Mouse (Mus musculus) midbrain, embryonic 10.5 days (tissue): Measurements from ENCODE around the gene Zfp518b. TPM values are rescaled to one million over a fixed set of nuclear protein-coding genes. Genes with fewer than 3 reads are reported as not detected.

Experiments
- DNase-seq: peaks from one replicate; pipeline ENCODE4 v3.0.0-alpha.2; 2017; ENCODE audit warnings: low spot score
- H3K27ac ChIP-seq: fragments of 300-500 bp; sonication (generic); replicated peaks from 2 replicates; pipeline ENCODE4 v1.5.1; 2016; ENCODE audit warnings: mild to moderate bottlenecking
- H3K27me3 ChIP-seq: fragments of 300-500 bp; sonication (generic); 2 replicates; pipeline ENCODE4 v1.6.1; 2016; ENCODE audit warnings: low read depth, mild to moderate bottlenecking; ENCODE audit not compliant: poor library complexity, severe bottlenecking
- H3K36me3 ChIP-seq: fragments of 300-500 bp; sonication (generic); 2 replicates; pipeline ENCODE4 v1.6.1; 2016; ENCODE audit warnings: mild to moderate bottlenecking, moderate library complexity
- H3K4me1 ChIP-seq: fragments of 300-500 bp; sonication (generic); 2 replicates; pipeline ENCODE4 v1.6.1; 2016
- H3K4me3 ChIP-seq: fragments of 300-500 bp; sonication (generic); 2 replicates; pipeline ENCODE4 v1.5.1; 2016; ENCODE audit warnings: mild to moderate bottlenecking, moderate library complexity
- H3K9me3 ChIP-seq: fragments of 300-500 bp; sonication (generic); replicated peaks from 2 replicates; pipeline ENCODE4 v1.6.1; 2016; ENCODE audit warnings: mild to moderate bottlenecking
- WGBS: fragments of 180-500 bp; shearing (Covaris S2); methylation state at CpG from one replicate; pipeline ENCODE4 v1.1.7; 2016; 5-methylcytosine and 5-hydroxymethylcytosine counted together
- polyA plus RNA-seq: library from polyadenylated mRNA; unstranded; fragments of >200 nt; fragmentation: Nextera tagmentation; extraction: Ambion mirVana; gene quantifications from 2 replicates; pipeline ENCODE4 v1.2.1, GENCODE M21; 2016

Zfp518b gene
- polyA plus RNA-seq, result 34.9 and 37.9 TPM in 2 replicates

DNA sequence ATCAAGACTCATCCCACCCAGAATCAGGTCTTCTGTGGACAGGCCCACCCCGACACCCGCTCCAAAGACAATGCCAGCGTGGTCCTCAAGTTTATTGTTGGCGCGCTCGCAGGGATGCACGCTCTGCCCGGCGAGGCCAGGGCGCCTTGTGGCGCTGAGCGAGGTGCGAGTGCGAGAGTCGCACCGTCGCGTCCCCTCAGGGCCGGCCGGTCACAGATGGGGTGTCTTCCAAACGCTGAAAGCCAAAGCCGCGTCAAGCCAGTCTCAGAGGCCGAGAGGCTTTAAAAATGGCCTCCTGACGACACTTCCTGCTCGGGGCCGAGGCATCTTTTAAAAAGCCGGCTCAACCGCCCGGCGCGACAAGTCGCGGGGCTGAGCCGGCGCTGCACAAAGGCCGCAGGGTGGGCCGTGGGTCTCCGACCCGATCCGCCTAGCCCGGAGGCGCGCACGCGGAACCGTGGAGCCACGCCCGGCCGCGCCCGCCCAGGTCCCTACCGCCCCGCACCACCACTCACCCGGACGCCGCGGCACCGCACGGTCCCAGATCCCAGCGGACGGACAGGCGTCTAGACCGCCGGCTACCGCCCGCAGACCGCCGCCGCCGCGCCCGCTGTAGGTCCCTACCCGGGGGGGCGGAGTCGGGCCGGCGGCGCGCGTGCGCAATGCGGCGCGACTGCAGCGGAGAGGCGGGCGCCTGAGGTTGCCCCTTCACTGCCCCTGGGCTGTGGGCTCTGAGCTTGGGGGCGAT is at the start of gene Zfp518b:
TSS of gene Zfp518b (minus strand) at position 663 of the 748 bp plus-strand sequence.
- Histone ChIP-seq H3K27ac (peak within 1 kb of the TSS; percentile 98), H3K27me3 (no peaks in the 10 kb centered on the region; the same call in 1 of the 2 replicates), H3K4me1 (peaks cover 22% of the 10 kb centered on the region), H3K4me3 (peak within 1 kb of the TSS; percentile 81), H3K36me3 (peaks cover 41% of the 10 kb centered on the region), H3K9me3 (peaks cover 3% of the 10 kb centered on the region; the same call in 1 of the 2 replicates)
- WGBS, result under 1% methylated on average over 87 of the region's 89 CpGs
- DNase-seq, result peak; percentile 85

DNA sequence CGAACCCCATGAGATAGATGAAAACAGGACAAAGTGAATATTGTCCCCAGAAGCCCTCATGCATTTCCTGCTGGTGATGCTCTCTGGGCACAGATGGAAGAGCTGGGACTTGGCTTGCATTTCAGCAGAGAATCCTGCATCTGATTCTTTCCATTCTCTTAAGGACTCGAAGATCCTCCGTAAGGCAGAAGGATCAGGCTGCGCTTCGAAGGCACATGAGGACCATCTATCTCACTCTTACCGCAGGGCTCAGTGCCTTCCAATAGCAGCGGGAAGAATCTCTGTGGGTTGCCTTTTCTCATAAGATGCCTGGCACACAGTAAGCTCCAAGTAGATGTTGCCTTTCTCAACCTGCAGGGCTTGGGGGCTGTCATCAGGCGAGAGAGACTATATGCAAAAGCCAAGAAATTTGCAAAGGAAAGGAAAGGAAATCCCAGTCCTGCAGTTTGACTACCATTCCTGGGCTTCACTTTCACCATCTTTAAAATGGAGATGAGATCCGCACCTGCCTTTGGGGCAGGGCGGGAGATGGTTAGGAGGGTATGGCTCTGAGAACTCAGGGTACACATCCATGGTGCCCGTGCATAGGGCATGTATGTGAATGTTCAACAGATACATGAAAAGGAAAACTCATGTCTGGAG is 24.4 kb upstream of the Zfp518b start:
- no peak for DNase-seq
- 70% methylated on average over 11 of the region's 11 CpGs for WGBS
- no peak overlapping the region for H3K27ac ChIP-seq
- no peak overlapping the region for H3K4me3 ChIP-seq
- H3K27me3 ChIP-seq, result no peaks in the 10 kb centered on the region
- no peaks in the 10 kb centered on the region for H3K9me3 ChIP-seq
- H3K4me1 ChIP-seq, result no peaks in the 10 kb centered on the region
- H3K36me3 ChIP-seq, result no peaks in the 10 kb centered on the region

DNA sequence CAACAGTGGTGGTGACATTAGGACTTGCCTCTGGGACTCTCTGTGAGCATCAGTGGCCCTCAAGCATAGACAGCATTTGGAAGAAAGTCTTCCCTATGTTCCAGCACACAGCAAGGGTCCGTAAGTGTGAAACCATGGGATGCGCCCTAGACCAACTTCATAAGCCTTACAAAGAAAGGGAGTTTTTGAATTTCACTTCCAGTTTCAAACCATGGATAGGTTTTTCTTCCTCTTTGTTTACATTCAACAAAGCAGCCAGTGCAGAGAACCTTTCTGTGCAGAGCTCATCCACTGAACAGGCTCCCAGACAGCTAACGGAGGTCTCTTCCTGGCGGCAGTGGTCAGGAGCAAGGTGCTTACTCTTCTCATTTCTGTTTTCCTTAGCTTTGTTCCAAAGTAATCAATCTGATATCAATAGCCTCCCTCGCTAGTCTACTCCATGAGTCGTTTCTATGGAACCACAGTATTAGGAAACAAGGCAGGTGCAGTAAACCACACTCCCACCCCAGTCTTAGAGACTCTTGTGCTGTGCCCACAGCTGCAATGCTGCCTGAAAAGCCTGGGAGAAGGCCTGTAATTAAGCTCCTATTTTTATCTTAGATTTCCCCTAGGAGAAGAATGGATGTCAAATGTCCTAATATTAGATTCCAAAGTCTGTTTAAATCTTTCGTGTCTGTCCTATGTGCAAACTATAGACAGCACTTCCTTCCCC is 22.9 kb upstream of the Zfp518b start:
- Histone ChIP-seq H3K4me3 (no peak overlapping the region), H3K4me1 (no peaks in the 10 kb centered on the region), H3K9me3 (no peaks in the 10 kb centered on the region), H3K27ac (no peak overlapping the region), H3K27me3 (no peaks in the 10 kb centered on the region), H3K36me3 (no peaks in the 10 kb centered on the region)
- DNase-seq, result no peak
- 90% methylated on average over 7 of the region's 7 CpGs for WGBS

DNA sequence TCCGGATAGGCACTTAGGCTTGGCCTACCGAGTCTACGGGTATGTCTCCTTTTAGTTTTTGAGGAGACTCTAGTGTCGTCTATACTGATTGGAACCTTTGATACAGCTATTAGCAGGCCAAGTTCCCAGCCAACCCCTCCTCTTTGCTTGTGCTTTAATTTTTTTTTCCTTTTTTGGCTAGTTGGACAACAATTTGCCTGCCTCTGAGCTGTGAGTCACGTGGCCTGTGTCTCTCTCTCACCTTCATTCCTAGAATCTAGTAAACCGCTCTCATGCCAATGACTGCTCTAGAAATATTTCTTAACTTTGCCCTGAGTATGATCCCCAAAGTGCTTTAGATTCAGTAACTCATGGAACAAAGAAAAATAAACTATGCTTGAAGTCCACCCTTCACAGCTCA is 18.3 kb upstream of the Zfp518b start:
- Histone ChIP-seq H3K36me3 (no peaks in the 10 kb centered on the region), H3K27me3 (no peaks in the 10 kb centered on the region), H3K9me3 (no peaks in the 10 kb centered on the region), H3K27ac (no peak overlapping the region), H3K4me1 (0 out of 2 replicates have a peak, but pooled peaks cover 2% of the 10 kb centered on the region), H3K4me3 (no peak overlapping the region)
- 92% methylated on average over 6 of the region's 6 CpGs for WGBS
- no peak for DNase-seq

DNA sequence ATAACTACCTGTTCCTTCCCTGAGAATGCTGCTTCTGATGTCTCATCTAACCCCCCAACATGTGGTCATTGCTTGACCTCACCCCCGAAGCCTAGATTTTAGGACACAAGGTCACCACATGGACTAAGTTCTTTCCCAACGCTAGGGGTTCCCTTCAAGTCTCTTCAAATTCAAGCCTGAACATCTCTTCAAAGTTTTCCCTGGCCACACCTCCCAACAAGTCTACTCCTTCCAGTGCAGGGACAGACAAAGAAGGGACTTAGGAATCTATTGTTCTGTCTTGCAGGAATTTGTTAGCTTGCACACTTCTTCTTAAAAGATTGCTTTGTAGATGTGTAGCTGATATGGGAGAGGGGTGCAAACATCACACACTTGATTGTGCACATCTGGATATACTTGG is 17.5 kb upstream of the Zfp518b start:
- H3K27ac ChIP-seq, result no peak overlapping the region
- no peaks in the 10 kb centered on the region for H3K36me3 ChIP-seq
- no peak overlapping the region for H3K4me3 ChIP-seq
- 0 out of 2 replicates have a peak, but pooled peaks cover 2% of the 10 kb centered on the region for H3K4me1 ChIP-seq
- 78% methylated on average over 2 of the region's 2 CpGs for WGBS
- DNase-seq, result no peak
- H3K27me3 ChIP-seq, result no peaks in the 10 kb centered on the region
- H3K9me3 ChIP-seq, result no peaks in the 10 kb centered on the region

DNA sequence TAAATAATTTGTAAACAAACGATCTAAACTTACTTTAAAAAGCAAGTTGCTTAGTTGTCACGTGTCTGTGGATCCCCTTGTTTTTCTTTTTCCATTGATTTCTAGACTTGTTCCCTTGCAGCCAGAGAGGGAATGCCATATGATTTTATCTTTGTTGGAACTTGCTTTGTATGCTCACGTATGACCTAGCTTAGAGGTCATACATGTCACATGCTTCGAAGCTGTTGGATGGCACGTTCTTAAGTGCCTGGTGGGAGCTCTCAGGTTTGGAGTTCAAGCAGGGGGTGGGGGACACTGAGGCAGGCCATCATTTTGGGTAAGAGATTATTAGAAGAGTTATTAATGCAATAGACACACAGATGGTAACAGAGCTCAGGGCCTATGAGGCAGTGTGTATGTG is 13.8 kb upstream of the Zfp518b start:
- Histone ChIP-seq H3K36me3 (no peaks in the 10 kb centered on the region), H3K4me1 (0 out of 2 replicates have a peak, but pooled peaks cover 2% of the 10 kb centered on the region), H3K27ac (no peak overlapping the region), H3K27me3 (no peaks in the 10 kb centered on the region), H3K4me3 (no peak overlapping the region), H3K9me3 (no peaks in the 10 kb centered on the region)
- DNase-seq, result no peak
- 79% methylated on average over 5 of the region's 5 CpGs for WGBS

DNA sequence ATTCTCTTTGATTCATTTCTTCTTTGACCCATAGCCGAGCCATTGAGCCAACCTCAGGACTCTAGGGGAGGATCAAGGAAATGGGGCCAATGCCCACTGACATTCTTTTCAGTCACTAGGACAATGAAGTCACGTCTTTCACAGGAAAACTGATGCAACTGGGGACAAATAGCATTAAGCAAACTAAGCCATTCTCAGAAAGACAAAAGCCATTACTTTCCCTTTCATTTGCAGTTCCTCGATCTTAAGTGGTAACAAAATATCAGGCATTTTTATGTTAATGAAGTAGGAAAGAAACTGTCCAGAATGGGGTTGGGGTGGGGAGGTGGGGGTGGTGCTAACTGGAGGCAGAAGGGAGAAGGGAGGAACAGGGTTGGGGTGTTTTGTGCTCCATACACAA is 13.4 kb upstream of the Zfp518b start:
- no peaks in the 10 kb centered on the region for H3K36me3 ChIP-seq
- no peak overlapping the region for H3K4me3 ChIP-seq
- WGBS, result 29% methylated on average over 3 of the region's 3 CpGs
- DNase-seq, result no peak
- no peaks in the 10 kb centered on the region for H3K9me3 ChIP-seq
- H3K27ac ChIP-seq, result no peak overlapping the region
- 0 out of 2 replicates have a peak, but pooled peaks cover 2% of the 10 kb centered on the region for H3K4me1 ChIP-seq
- H3K27me3 ChIP-seq, result no peaks in the 10 kb centered on the region

DNA sequence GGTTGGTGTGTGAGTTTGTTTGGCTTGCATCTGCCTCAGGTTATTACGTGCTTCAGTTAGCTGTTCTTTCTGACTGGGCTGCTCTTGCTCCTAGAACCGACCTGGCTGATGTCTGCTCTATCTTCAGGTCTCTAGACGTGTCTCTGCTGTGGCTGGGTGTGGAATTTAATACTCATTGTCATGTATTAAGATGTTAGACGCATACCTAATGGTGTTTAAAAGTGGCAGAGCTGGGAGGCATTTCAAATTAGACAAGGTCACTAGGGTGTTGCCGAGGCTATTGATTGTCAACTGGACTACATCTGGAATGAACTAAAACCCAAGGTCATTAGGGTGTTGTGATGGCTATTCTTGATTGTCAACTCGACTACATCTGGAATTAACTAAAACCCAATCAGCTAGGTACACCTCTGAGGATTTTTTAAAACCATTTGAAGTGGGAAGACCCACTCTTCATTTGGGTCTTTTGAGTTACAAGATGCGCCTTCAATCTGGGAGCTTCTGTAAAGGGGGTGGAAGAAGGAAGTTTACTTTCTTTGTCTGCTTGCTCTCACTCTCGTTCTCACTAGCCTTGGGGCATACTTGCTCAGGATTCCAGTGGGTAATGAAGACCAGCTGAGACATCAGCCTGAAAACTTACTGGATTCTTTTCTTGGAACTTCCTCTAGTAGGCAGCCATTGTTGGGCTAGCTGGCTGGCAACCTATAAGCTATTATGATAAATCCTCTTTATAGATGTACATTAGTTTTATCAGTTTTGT is 12.2 kb upstream of the Zfp518b start:
- 0 out of 2 replicates have a peak, but pooled peaks cover 2% of the 10 kb centered on the region for H3K4me1 ChIP-seq
- DNase-seq, result no peak
- 70% methylated on average over 8 of the region's 8 CpGs for WGBS
- no peaks in the 10 kb centered on the region for H3K9me3 ChIP-seq
- H3K27me3 ChIP-seq, result no peaks in the 10 kb centered on the region
- H3K27ac ChIP-seq, result no peak overlapping the region
- no peaks in the 10 kb centered on the region for H3K36me3 ChIP-seq
- H3K4me3 ChIP-seq, result no peak overlapping the region

DNA sequence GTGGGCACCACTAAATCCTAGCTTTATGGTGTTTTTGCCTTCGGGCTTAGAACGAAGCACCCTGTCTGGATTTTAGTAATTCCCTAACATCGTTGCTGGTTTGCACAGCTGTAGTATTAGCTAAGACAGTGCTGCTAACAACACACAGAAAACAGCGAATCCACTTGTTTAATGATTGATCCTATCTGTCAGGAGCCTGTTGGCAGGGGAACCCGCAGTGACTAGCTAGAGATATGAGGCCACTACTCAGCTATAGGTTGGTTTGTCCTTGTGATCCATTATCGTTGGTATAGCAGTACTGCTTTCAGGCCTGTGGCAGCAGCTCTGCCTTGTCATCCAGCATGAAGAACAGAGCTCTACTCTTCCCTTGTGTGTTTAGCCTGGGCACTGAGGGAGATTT is 8.2 kb upstream of the Zfp518b start:
- no peaks in the 10 kb centered on the region for H3K4me1 ChIP-seq
- H3K27me3 ChIP-seq, result no peaks in the 10 kb centered on the region
- WGBS, result 94% methylated on average over 6 of the region's 6 CpGs
- no peak overlapping the region for H3K4me3 ChIP-seq
- no peak overlapping the region for H3K27ac ChIP-seq
- H3K9me3 ChIP-seq, result no peaks in the 10 kb centered on the region
- no peaks in the 10 kb centered on the region for H3K36me3 ChIP-seq
- no peak for DNase-seq

DNA sequence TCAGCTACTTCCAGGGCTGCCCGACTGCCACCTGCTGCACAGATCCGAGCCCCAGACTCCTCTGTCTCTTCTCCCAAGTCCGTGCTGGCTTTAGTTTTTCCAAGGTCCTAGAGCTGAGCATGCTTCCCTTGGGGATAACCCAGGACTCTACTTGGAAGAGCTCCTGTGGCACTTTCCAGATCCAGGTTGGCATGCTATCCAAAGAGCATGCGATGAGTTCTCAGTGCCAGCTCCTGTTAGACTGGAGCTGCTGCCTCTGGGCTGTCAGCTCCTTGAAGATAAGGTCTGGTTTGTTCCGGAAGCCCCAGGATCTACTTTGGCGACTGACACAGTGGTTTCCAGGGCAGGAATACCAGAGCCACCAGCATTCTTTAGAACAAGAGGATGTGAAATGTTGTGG is 4.6 kb upstream of the Zfp518b start:
- H3K9me3 ChIP-seq, result no peaks in the 10 kb centered on the region
- no peak overlapping the region for H3K27ac ChIP-seq
- H3K4me3 ChIP-seq, result no peak overlapping the region
- peaks cover 5% of the 10 kb centered on the region; the same call in 1 of the 2 replicates for H3K4me1 ChIP-seq
- H3K27me3 ChIP-seq, result no peaks in the 10 kb centered on the region; the same call in 1 of the 2 replicates
- DNase-seq, result no peak
- WGBS, result 90% methylated on average over 6 of the region's 6 CpGs
- no peaks in the 10 kb centered on the region for H3K36me3 ChIP-seq

DNA sequence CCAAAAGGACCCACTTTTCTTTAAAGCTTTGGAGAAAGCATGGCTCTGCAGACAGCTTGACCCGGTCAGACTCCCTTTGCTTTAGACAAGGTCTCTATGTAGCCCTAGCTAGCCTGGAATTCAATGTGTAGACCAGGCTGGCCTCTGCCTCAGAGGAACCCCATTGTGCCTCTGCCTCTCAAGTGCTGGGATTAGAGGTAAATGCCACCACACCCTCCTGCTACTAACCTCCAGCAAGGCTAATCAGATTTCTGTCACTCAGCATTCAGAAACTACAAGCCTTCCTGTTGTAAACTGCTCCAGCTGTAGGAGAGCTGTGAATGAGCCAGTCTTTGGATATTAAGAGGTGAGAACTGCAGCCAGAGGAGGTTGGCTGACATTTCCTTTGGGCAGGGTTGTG is 3.1 kb upstream of the Zfp518b start:
- 93% methylated on average over 1 of the region's 1 CpGs for WGBS
- peaks cover 20% of the 10 kb centered on the region for H3K4me1 ChIP-seq
- H3K27ac ChIP-seq, result no peak overlapping the region
- H3K4me3 ChIP-seq, result no peak overlapping the region
- DNase-seq, result no peak
- no peaks in the 10 kb centered on the region for H3K9me3 ChIP-seq
- H3K27me3 ChIP-seq, result no peaks in the 10 kb centered on the region; the same call in 1 of the 2 replicates
- peaks cover 7% of the 10 kb centered on the region for H3K36me3 ChIP-seq

DNA sequence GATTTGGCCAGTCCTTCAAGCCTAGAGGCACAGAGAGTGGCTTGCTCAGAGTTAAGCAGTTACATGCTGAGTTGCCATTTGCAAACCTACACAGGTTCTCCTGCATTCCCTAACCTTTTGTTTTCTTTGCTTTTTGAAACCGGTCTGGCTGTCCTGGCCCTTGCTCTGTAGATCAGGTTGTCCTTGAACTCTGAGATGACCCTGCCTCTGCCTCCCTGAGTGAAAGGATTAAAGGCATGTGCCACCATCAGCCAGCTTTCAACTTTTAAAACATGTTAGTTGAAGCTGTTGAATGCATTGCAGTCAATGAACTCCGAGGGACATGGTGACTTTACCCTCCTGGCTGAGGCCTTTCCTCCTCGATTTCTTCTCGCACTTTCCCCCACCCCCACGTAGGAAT is 25.8 kb downstream of the Zfp518b start:
- Histone ChIP-seq H3K27ac (no peak overlapping the region), H3K36me3 (no peaks in the 10 kb centered on the region), H3K27me3 (no peaks in the 10 kb centered on the region), H3K9me3 (no peaks in the 10 kb centered on the region), H3K4me3 (no peak overlapping the region), H3K4me1 (no peaks in the 10 kb centered on the region)
- no peak for DNase-seq
- 88% methylated on average over 5 of the region's 5 CpGs for WGBS
